Mouse (Mus musculus) heart, embryonic 10.5 days (tissue): ENCODE data around the gene Trh. TPM values are rescaled to one million over a fixed set of nuclear protein-coding genes. Genes with fewer than 3 reads are reported as not detected.

ENCODE experiments used
- DNase-seq: peaks from one replicate; pipeline ENCODE4 v3.0.0-alpha.2; 2017; ENCODE audit warnings: low spot score
- H3K27ac ChIP-seq: fragments of 300-500 bp; sonication (generic); 2 replicates; pipeline ENCODE4 v1.5.1; 2016; ENCODE audit warnings: mild to moderate bottlenecking
- H3K27me3 ChIP-seq: fragments of 300-500 bp; sonication (generic); 2 replicates; pipeline ENCODE4 v1.6.1; 2016; ENCODE audit warnings: mild to moderate bottlenecking; ENCODE audit not compliant: poor library complexity, insufficient read depth, severe bottlenecking
- H3K36me3 ChIP-seq: fragments of 300-500 bp; sonication (generic); 2 replicates; pipeline ENCODE4 v1.6.1; 2016; ENCODE audit warnings: mild to moderate bottlenecking, moderate library complexity
- H3K4me1 ChIP-seq: fragments of 300-500 bp; sonication (generic); 2 replicates; pipeline ENCODE4 v1.6.1; 2016; ENCODE audit warnings: mild to moderate bottlenecking
- H3K4me3 ChIP-seq: fragments of 300-500 bp; sonication (generic); 2 replicates; pipeline ENCODE4 v1.5.1; 2016; ENCODE audit warnings: mild to moderate bottlenecking, moderate library complexity
- H3K9me3 ChIP-seq: fragments of 300-500 bp; sonication (generic); 2 replicates; pipeline ENCODE4 v1.6.1; 2016; ENCODE audit warnings: mild to moderate bottlenecking, moderate library complexity
- WGBS: fragments of 180-500 bp; shearing (Covaris S2); methylation state at CpG from one replicate; pipeline ENCODE4 v1.1.7; 2016; 5-methylcytosine and 5-hydroxymethylcytosine counted together
- polyA plus RNA-seq: library from polyadenylated mRNA; unstranded; fragments of >200 nt; fragmentation: Nextera tagmentation; extraction: Ambion mirVana; gene quantifications from 2 replicates; pipeline ENCODE4 v1.2.1, GENCODE M21; 2016

The Trh gene
- 0.53 and 0.83 TPM in 2 replicates for polyA plus RNA-seq

DNA sequence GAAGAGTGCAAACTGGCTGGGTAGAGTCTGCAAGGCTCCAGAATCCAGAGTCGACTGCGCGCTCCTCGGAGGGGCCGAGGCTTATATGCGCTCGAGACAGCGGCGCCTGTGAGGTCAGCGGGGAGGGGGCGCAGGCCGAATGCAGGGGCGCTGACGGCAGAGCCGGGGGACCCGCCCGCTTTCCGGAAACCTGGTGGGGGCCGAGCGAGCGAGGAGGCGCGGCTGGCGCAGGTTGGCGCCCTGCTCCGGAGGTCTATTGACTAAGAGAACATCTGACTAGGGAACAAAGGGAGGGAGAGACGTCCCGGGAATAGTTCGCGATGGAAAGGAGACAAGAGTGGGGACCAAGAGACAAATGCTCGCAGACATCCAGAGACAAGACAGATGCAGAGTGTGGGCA, at the start of gene Trh:
Trh (minus strand) TSS at position 60 of the 400 bp plus-strand sequence.
- H3K4me1 ChIP-seq = peaks cover 8% of the 10 kb centered on the region
- DNase-seq = no peak
- H3K27ac ChIP-seq = no peak within 1 kb of the TSS
- peak within 1 kb of the TSS; percentile 60 for H3K4me3 ChIP-seq
- no peaks in the 10 kb centered on the region for H3K36me3 ChIP-seq
- 1% methylated on average over 31 of the region's 31 CpGs for WGBS
- peaks cover 53% of the 10 kb centered on the region for H3K27me3 ChIP-seq
- no peaks in the 10 kb centered on the region for H3K9me3 ChIP-seq

DNA sequence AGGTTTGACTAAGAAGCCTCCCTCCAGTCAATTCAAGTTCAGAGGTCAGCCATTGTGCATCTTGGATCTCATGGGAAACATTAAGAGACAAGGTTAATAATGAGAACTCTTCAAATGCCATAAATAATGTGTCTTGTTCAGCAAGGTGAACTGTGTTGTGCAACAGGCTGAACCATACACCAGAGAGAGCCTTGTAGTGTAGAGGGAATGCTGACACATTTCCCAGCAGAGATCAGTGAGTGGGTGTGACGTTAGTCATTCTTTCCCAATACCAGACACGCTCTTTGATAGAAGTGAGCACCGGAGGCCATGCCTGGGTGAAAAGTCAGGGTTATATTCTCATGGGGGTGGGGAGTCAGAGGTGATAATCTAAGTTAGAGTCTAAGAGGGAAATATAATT, 46.4 kb upstream of the Trh start:
- WGBS = 63% methylated on average over 3 of the region's 3 CpGs
- H3K36me3 ChIP-seq = no peaks in the 10 kb centered on the region
- H3K4me3 ChIP-seq = no peak overlapping the region
- no peaks in the 10 kb centered on the region for H3K27me3 ChIP-seq
- no peak for DNase-seq
- no peak overlapping the region for H3K27ac ChIP-seq
- H3K4me1 ChIP-seq = no peaks in the 10 kb centered on the region
- no peaks in the 10 kb centered on the region for H3K9me3 ChIP-seq

DNA sequence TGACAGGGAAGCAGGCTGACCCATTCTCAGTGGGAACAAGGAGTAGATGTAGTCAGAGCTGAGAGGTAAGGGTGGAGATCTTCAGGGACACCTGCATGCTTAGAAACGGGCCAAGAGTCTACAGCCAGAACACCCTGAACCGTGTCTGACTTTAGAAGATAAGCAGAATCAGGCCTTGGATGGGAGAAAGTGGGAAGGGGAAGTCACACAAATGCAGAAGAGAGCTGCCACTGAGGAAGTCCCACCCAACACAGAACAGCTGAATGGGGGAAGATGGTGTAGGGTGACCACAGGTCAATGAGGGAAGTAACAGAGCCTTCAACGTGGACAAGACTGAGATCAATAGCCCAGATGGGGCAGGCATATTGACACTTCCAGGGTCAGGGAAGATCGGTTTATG, 42.4 kb upstream of the Trh start:
- Histone ChIP-seq H3K4me3 (no peak overlapping the region), H3K27me3 (no peaks in the 10 kb centered on the region), H3K36me3 (no peaks in the 10 kb centered on the region), H3K9me3 (no peaks in the 10 kb centered on the region), H3K4me1 (no peaks in the 10 kb centered on the region), H3K27ac (no peak overlapping the region)
- 43% methylated on average over 4 of the region's 4 CpGs for WGBS
- DNase-seq = no peak

DNA sequence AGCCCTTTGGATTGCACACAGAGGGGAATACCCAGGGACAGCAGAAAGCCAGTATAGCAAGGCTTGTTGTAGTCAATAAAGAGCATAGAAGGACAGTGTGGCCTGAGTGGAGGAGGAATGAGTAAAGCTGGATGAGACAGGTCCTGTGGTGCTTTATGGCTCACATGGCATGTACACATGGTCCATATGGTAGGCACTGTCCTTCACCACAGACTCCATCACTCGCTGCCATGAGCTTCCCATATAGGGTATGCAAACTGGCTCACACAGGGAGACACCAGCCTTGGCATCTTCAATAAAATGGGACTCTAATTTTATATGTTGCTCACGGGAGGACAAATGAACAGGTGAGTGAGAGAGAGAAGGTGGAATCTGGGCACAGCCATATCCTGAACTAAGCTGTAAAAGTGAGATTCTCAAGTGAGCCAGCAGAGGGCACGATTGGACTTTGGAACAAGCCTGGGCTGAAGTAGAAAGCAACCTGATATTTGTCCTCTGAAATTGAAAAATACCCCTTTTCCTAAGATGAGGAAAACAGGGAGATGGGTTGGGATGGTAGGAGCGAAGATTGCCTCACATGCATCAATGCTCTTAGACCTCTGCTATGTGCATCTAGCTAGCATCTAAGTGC, 41.9 kb upstream of the Trh start:
- WGBS = 33% methylated on average over 4 of the region's 4 CpGs
- no peak for DNase-seq

DNA sequence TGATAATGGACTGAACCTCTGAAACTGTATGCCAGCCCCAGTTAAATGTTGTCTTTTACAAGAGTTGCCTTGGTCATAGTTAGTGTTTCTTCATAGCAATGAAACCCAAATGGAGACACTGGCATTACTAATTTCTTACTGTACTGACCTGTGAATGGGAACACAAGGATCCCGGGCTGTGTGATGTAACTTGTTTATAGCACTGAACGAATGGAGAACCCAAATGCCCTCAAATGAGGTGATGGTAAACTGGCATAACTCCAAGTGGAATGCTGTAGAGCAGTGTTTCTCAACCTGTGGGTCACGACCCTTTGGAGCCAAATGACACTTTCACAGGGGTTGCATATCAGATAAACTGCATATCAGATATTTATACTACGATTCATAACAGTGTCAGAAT, 41.1 kb upstream of the Trh start:
- Histone ChIP-seq H3K27me3 (no peaks in the 10 kb centered on the region), H3K4me3 (no peak overlapping the region), H3K4me1 (no peaks in the 10 kb centered on the region), H3K36me3 (no peaks in the 10 kb centered on the region), H3K27ac (no peak overlapping the region), H3K9me3 (no peaks in the 10 kb centered on the region)
- no peak for DNase-seq
- WGBS = 67% methylated on average over 4 of the region's 4 CpGs

More for the DNA sequence above, 41.9 kb upstream of the Trh start:
- H3K9me3 ChIP-seq = no peaks in the 10 kb centered on the region
- H3K27ac ChIP-seq = no peak overlapping the region
- H3K27me3 ChIP-seq = no peaks in the 10 kb centered on the region
- H3K36me3 ChIP-seq = no peaks in the 10 kb centered on the region
- no peaks in the 10 kb centered on the region for H3K4me1 ChIP-seq
- no peak overlapping the region for H3K4me3 ChIP-seq

DNA sequence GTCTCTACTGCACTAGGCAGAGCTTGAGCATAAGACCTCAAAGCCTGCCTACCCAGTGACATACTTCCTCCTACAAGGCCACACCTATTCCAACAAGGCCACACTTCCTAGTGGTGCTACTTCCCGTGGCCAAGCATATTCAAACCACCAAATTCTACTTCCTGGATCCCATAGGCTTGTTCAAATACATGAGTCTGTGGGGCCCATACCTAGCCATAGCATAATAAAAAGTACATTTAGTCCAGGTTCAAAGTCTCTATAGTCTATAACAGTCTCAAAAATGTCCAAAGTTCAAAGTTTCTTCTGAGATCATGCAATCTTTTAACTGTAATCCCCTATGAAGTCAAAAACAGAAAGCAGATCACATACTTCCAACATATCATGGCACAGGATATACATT, 32.7 kb upstream of the Trh start:
- no peak for DNase-seq
- H3K9me3 ChIP-seq = no peaks in the 10 kb centered on the region
- H3K4me1 ChIP-seq = no peaks in the 10 kb centered on the region
- H3K4me3 ChIP-seq = no peak overlapping the region
- WGBS = 72% methylated on average over 1 of the region's 1 CpGs
- no peaks in the 10 kb centered on the region for H3K36me3 ChIP-seq
- no peaks in the 10 kb centered on the region for H3K27me3 ChIP-seq
- H3K27ac ChIP-seq = no peak overlapping the region

DNA sequence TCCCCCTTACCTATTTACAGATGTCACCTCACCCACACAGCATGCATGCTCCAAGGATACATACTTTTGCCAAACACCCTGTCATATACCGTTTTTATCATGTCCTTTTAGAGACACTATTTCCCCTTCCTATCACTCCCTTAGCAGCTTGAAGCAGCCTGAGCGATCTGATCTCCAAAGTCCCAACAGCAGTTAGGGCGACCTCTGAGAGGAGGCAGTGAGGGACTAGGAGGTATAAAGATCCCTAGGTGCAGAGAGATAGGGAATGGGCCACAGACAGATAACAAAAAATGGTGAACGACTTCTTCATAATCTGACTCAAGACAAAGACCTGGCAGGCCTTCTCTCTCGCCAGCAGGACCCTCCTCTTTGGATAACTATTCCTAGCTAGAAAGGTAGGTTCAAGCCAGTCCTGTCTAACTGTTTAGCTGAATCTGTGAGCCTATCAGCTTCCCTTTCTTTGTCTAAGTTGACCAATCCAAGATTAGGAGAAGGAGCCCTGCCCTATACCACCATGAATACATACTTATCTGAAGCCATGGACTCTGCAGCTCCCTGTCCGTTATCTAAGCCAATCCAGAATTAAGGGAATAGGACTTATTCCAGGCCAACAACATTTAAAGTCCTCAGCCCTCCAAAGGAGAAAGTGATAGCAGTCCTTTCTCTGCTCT, 29.3 kb upstream of the Trh start:
- H3K9me3 ChIP-seq = no peaks in the 10 kb centered on the region
- DNase-seq = no peak
- 64% methylated on average over 6 of the region's 6 CpGs for WGBS
- no peaks in the 10 kb centered on the region for H3K4me1 ChIP-seq
- H3K27me3 ChIP-seq = no peaks in the 10 kb centered on the region
- H3K36me3 ChIP-seq = no peaks in the 10 kb centered on the region
- no peak overlapping the region for H3K27ac ChIP-seq
- no peak overlapping the region for H3K4me3 ChIP-seq

DNA sequence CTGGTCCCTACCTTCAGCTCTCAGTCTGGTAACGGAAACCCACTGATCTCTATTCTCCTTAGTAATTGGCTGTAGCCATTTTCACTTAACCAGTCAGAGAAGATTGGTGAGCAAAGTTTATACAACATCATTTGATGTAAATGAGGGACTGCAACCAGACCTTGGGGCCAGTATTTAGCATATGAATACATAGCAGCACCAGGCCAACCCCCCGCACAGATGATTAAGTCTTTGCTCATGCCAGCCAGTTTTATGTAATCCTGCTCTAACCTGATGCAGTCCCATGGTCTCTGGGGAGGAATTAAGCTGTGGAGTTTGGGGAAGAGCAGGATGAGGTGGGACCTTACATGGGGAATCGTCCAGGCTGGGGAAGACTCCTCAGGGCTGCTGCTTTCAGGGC, 28.2 kb upstream of the Trh start:
- no peaks in the 10 kb centered on the region for H3K27me3 ChIP-seq
- H3K4me3 ChIP-seq = no peak overlapping the region
- no peaks in the 10 kb centered on the region for H3K36me3 ChIP-seq
- no peak overlapping the region for H3K27ac ChIP-seq
- H3K9me3 ChIP-seq = no peaks in the 10 kb centered on the region
- H3K4me1 ChIP-seq = no peaks in the 10 kb centered on the region
- WGBS = 69% methylated on average over 3 of the region's 3 CpGs
- DNase-seq = no peak

DNA sequence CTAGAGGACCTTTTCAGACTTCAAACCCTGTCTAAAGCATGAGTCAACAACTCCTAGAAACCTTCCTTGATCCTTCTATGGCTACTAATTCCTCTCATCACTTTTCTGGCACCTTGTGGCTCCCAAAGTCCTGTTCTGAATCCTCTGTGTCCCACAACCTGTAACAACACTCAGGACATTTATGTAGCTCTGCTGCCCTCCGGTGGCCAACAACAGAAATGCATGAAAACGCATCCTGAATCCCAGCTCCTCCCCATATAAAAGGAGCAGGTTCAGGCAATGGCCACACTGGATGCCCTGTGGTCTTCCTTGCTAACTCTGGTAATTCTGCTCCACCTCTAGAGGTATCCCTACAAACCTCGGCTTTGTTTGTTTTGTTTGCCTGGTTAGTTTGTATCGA, 24.6 kb upstream of the Trh start:
- WGBS = 15% methylated on average over 4 of the region's 4 CpGs
- no peaks in the 10 kb centered on the region for H3K4me1 ChIP-seq
- no peaks in the 10 kb centered on the region for H3K36me3 ChIP-seq
- H3K9me3 ChIP-seq = no peaks in the 10 kb centered on the region
- no peak overlapping the region for H3K4me3 ChIP-seq
- H3K27me3 ChIP-seq = no peaks in the 10 kb centered on the region
- DNase-seq = peak; percentile 89
- H3K27ac ChIP-seq = no peak overlapping the region

DNA sequence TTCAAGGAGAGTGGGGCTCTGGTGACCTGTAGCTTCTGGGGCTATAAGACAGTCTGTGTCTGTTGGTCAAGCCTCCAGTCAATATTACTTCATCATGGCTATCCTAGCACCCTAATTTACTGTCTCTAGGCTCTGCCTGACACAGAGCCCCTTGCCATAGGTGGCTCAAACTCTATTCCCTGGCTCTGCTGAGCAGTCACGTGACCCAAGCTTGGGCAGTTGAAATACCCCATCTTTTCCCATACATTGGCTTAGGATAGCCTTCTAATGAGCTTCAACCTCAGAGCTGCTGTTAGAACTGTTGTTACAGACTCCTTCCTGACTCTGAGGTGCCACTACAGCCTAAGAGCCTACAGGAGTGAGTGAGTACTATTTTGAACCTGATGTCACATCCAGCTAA, 23.6 kb upstream of the Trh start:
- no peaks in the 10 kb centered on the region for H3K4me1 ChIP-seq
- no peak overlapping the region for H3K4me3 ChIP-seq
- 58% methylated on average over 1 of the region's 1 CpGs for WGBS
- H3K36me3 ChIP-seq = no peaks in the 10 kb centered on the region
- H3K27me3 ChIP-seq = no peaks in the 10 kb centered on the region
- no peaks in the 10 kb centered on the region for H3K9me3 ChIP-seq
- no peak for DNase-seq
- H3K27ac ChIP-seq = no peak overlapping the region

DNA sequence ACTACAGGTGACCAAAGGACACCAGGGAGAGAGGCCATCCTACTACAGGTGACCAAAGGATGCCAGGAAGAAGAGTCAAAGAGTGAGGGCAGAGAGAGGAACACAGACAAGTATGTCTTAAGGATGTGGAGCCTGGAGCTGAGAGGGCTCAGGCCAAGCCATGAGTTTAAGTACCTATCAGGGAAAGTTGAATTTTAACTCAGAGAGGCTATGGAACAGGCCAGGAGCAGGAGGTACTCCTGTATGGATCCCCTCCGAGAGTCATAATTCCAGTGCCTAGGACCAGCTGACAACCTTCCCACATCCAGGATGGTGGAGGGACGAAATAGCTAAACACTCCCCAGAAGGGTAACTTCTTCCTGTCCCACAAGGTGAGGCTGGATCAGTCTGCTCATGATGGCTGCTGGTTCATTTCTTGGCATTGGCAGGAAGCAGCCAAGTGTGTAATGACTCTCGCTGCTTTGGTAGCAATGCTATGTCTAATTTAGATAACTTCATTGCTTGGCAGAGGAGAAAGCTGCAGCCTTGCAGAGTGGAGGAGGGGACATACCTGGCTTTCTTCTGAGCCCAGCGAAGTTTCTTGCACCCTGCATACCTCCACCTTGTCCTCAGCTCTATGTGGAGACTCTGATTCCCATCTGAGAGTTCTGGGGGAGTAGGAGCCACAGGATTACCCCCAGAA, 16.9 kb upstream of the Trh start:
- H3K27me3 ChIP-seq = no peaks in the 10 kb centered on the region
- WGBS = 70% methylated on average over 4 of the region's 4 CpGs
- no peak overlapping the region for H3K27ac ChIP-seq
- no peak for DNase-seq
- H3K4me1 ChIP-seq = no peaks in the 10 kb centered on the region; the same call in 1 of the 2 replicates
- no peaks in the 10 kb centered on the region for H3K9me3 ChIP-seq
- no peaks in the 10 kb centered on the region for H3K36me3 ChIP-seq
- no peak overlapping the region for H3K4me3 ChIP-seq

DNA sequence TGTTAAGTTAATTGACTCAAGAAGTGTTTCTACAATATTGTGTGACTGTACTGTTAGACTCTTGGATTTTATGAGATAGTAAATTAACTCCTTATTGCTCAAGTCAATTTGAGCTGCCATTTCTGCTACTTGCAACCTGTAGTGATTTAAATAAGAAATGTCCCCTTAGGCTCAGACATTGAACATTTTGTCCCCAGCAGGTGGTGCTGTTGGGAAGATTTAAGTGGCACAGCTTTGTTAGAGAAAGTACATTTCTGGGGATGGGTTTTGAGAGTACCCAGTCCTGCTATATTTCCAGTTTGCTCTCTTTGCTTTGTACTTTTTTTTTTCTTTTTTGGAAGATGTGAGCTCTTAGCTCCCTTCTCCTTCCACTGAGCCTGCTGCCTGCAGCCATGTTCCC, 10.9 kb upstream of the Trh start:
- no peaks in the 10 kb centered on the region; the same call in 1 of the 2 replicates for H3K4me1 ChIP-seq
- no peak overlapping the region for H3K27ac ChIP-seq
- H3K9me3 ChIP-seq = no peaks in the 10 kb centered on the region
- no peak overlapping the region for H3K4me3 ChIP-seq
- no peaks in the 10 kb centered on the region for H3K36me3 ChIP-seq
- H3K27me3 ChIP-seq = no peaks in the 10 kb centered on the region
- DNase-seq = no peak

DNA sequence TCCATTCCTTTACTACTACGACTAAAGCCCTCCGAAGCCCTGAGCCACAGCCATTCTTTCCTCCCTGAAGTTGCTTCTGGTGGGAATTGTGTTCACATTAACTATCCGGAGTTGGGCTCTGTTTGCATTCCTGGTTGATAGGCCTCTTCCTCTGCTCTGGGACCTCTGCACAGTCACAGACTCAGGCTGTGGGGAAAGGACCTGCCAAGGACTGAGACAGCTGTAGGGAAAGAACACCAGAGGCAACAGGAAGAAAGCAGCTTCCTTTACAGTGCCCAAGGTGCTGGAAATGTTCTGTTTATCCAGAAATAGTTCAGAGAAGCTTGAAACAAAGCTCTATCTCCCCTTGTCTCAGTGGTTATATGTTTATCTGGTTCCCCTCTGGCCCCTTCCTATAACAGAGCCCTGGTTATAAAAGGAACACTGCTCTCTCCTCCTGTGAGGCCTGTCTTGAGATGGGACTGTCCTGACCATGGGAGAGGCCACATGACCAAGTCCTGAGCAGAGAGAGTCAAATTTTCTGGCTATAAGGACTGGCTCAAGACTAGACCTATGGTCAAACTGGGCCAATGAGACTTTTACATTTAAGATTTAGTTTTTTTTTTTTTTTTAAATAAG, 8.9 kb upstream of the Trh start:
- Histone ChIP-seq H3K4me1 (no peaks in the 10 kb centered on the region; the same call in 1 of the 2 replicates), H3K4me3 (no peak overlapping the region), H3K27ac (peak overlapping the region; percentile 64; the same call in 1 of the 2 replicates), H3K36me3 (no peaks in the 10 kb centered on the region), H3K27me3 (no peaks in the 10 kb centered on the region), H3K9me3 (no peaks in the 10 kb centered on the region)
- DNase-seq = no peak
- WGBS = 56% methylated on average over 3 of the region's 3 CpGs
